Mouse (Mus musculus): ENCODE measurements around the gene Llgl1. TPM values are rescaled to one million over a fixed set of nuclear protein-coding genes. Genes with fewer than 3 reads are reported as not detected.

Llgl1 gene
- polyA plus RNA-seq, 1 experiment from 2014 or later, result 35.6 TPM

Small RNA genes lying within 50 kb of the gene (microRNA-seq; reads per million reads assigned to microRNA genes)
- 1.4 reads per million for gene Mir5100 (ENCODE audit: borderline number of aligned reads)

Other genes with a start within 250 kb of the Llgl1 start
- 98.5 and 105 TPM in 2 replicates for gene Drg2, start 245.1 kb upstream of the Llgl1 start, polyA plus RNA-seq (2014; fragmentation: Nextera tagmentation; extraction: Ambion mirVana)
- gene Myo15, start 230.4 kb upstream of the Llgl1 start, polyA plus RNA-seq (2014; fragmentation: Nextera tagmentation; extraction: Ambion mirVana), result 0.34 and 0.52 TPM in 2 replicates
- gene Alkbh5, start 163.3 kb upstream of the Llgl1 start, polyA plus RNA-seq (2014; fragmentation: Nextera tagmentation; extraction: Ambion mirVana), result 37.7 and 38.5 TPM in 2 replicates
- 61.3 and 69.2 TPM in 2 replicates for gene Flii, start 27.5 kb downstream of the Llgl1 start, polyA plus RNA-seq (2014; fragmentation: Nextera tagmentation; extraction: Ambion mirVana)
- 8.0 and 8.9 TPM in 2 replicates for gene Mief2, start 28.7 kb downstream of the Llgl1 start, polyA plus RNA-seq (2014; fragmentation: Nextera tagmentation; extraction: Ambion mirVana)
- 16.2 and 19.1 TPM in 2 replicates for gene Top3a, start 77.6 kb downstream of the Llgl1 start, polyA plus RNA-seq (2014; fragmentation: Nextera tagmentation; extraction: Ambion mirVana)
- 7.7 and 7.8 TPM in 2 replicates for gene Smcr8, start 77.8 kb downstream of the Llgl1 start, polyA plus RNA-seq (2014; fragmentation: Nextera tagmentation; extraction: Ambion mirVana)
- 93.5 and 101 TPM in 2 replicates for gene Shmt1, start 112.0 kb downstream of the Llgl1 start, polyA plus RNA-seq (2014; fragmentation: Nextera tagmentation; extraction: Ambion mirVana)
- gene Dhrs7b, start 130.9 kb downstream of the Llgl1 start, polyA plus RNA-seq (2014; fragmentation: Nextera tagmentation; extraction: Ambion mirVana), result 40.3 and 42.7 TPM in 2 replicates
- gene Tmem11, start 179.5 kb downstream of the Llgl1 start, polyA plus RNA-seq (2014; fragmentation: Nextera tagmentation; extraction: Ambion mirVana), result 63.8 and 64.1 TPM in 2 replicates
- gene Natd1, start 215.0 kb downstream of the Llgl1 start, polyA plus RNA-seq (2014; fragmentation: Nextera tagmentation; extraction: Ambion mirVana), result 11.2 and 13.3 TPM in 2 replicates
- 132 and 136 TPM in 2 replicates for gene Map2k3, start 232.3 kb downstream of the Llgl1 start, polyA plus RNA-seq (2014; fragmentation: Nextera tagmentation; extraction: Ambion mirVana)